In genomic region chr17:83297379-83298121, GRCm38 (mm10) we compare ENCODE assay signal across 23 mouse cellular contexts. TPM values are rescaled to one million over a fixed set of nuclear protein-coding genes. Genes with fewer than 3 reads are reported as not detected.
DNase-seq lines count a peak whose midpoint lies in the region; ATAC-seq and TF ChIP-seq lines count a peak whose summit lies in the region.
"Had no signal": no experiment of that assay in that cellular context is flagged by ENCODE, and none has a peak within 500 bp of the region (broad histone marks: within the 10 kb centered on the region; RNA-seq: fewer than 3 reads in every experiment).

No protein-coding gene starts in this region.

- no peak overlapping the region for H3K9ac ChIP-seq in liver, embryonic 11.5 days (ENCODE audit: low read depth, low read length)
- H3K9ac ChIP-seq: forebrain, embryonic 13.5 days; forebrain, postnatal 0 days; heart, embryonic 15.5 days had no signal

- H3K36me3 ChIP-seq in liver, embryonic 11.5 days (ENCODE audit: control insufficient read depth, insufficient read depth, low read length): no peaks in the 10 kb centered on the region
- H3K36me3 ChIP-seq: embryonic facial prominence, embryonic 10.5 days; heart, embryonic 15.5 days had no signal

- peak; percentile 81 for DNase-seq in heart, adult 11 months
- DNase-seq in heart, postnatal 36 days: no peak
- DNase-seq in 416B (ENCODE audit: low read depth): peak; percentile 44
- DNase-seq in urinary bladder, adult 18-20 months (ENCODE audit: low spot score in 2 of 2): no peak
- DNase-seq in lung, postnatal 14 days: no peak
- DNase-seq in liver, embryonic 11.5 days (ENCODE audit: low spot score): no peak
- DNase-seq: adrenal gland, adult 8-10 months; adrenal gland, postnatal 36 days; cerebellum, adult 11 months; cerebellum, adult 9-11 months; cerebellum, postnatal 36 days; forebrain, postnatal 0 days; gastrocnemius, postnatal 36 days; heart, adult 2 months; heart, postnatal 14 days had no signal

- H3K4me1 ChIP-seq in bone marrow, adult 2 months (ENCODE audit: control insufficient read depth, insufficient read depth, low read length): peaks cover 2% of the 10 kb centered on the region; the same call in 1 of the 2 replicates
- no peaks in the 10 kb centered on the region for H3K4me1 ChIP-seq in liver, embryonic 11.5 days (replicated peaks; ENCODE audit: control insufficient read depth, insufficient read depth, low read length)
- H3K4me1 ChIP-seq: forebrain, embryonic 13.5 days had no signal

- no peak overlapping the region for H3K4me2 ChIP-seq in liver, embryonic 11.5 days
- H3K4me2 ChIP-seq: forebrain, embryonic 13.5 days; heart, embryonic 11.5 days; heart, embryonic 15.5 days had no signal

- WGBS in bone marrow, adult 2 months: 20% methylated on average over 6 of the region's 6 CpGs
- 50% methylated on average over 6 of the region's 6 CpGs for WGBS in liver, embryonic 11.5 days

- no peaks in the 10 kb centered on the region for H3K27me3 ChIP-seq in liver, embryonic 11.5 days (replicated peaks; ENCODE audit: control insufficient read depth, insufficient read depth, low read length)
- H3K27me3 ChIP-seq: forebrain, embryonic 13.5 days; heart, embryonic 15.5 days had no signal

- ATAC-seq in megakaryocyte, adult 5-6 weeks (ENCODE audit: poor library complexity, severe bottlenecking): peak; percentile 75
- no peak for ATAC-seq in liver, embryonic 11.5 days (replicated peaks; ENCODE audit: low FRiP score)
- ATAC-seq: forebrain, embryonic 13.5 days; forebrain, postnatal 0 days; hindbrain, embryonic 16.5 days; inflammation-experienced regulatory T-cells, adult 6 months had no signal

- H3K9me3 ChIP-seq in liver, embryonic 11.5 days (ENCODE audit: control insufficient read depth, low read length): no peaks in the 10 kb centered on the region
- H3K9me3 ChIP-seq: embryonic facial prominence, embryonic 10.5 days; forebrain, embryonic 13.5 days; heart, embryonic 15.5 days had no signal

- no peak for TF ChIP-seq POLR2A in bone marrow, adult 2 months (IDR thresholded peaks at IDR 0.05; ENCODE audit: borderline replicate concordance, control insufficient read depth, low read depth, low read length)

- TF ChIP-seq CTCF in bone marrow, adult 2 months (IDR thresholded peaks at IDR 0.05; ENCODE audit: control insufficient read depth, insufficient read depth, low read length): no peak

- intact Hi-C loops in heart, postnatal 36 days (cut with DNase I): no loop called here

- peak overlapping the region; percentile 9; the same call in 1 of the 2 replicates for H3K27ac ChIP-seq in bone marrow, adult 2 months (ENCODE audit: control insufficient read depth, insufficient read depth, low read depth, low read length, poor library complexity)
- H3K27ac ChIP-seq in liver, embryonic 11.5 days (ENCODE audit: low read depth, low read length): no peak overlapping the region
- H3K27ac ChIP-seq: embryonic facial prominence, embryonic 10.5 days; forebrain, embryonic 13.5 days; heart, adult 2 months; heart, embryonic 15.5 days had no signal

- H3K4me3 ChIP-seq in bone marrow, adult 2 months (replicated peaks; ENCODE audit: control insufficient read depth, low read depth, low read length): no peak overlapping the region
- no peak overlapping the region for H3K4me3 ChIP-seq in liver, embryonic 11.5 days (ENCODE audit: low read depth, low read length)
- H3K4me3 ChIP-seq: embryonic facial prominence, embryonic 10.5 days; forebrain, embryonic 13.5 days; heart, adult 2 months; heart, embryonic 15.5 days had no signal

RNA-seq across cellular contexts. Expression of gene Eml4, which starts 53.2 kb away (rescaled TPM):
- total RNA-seq in heart, postnatal 36 days (2021): 1 to 10 TPM; 4.3 to 4.6 TPM
- polyA plus RNA-seq in bone marrow, adult 2 months (2011; ENCODE audit: insufficient read depth, insufficient read length, low replicate concordance, missing spikeins): 4.2 and 8.9 TPM in 2 replicates
- total RNA-seq in megakaryocyte, adult 5-6 weeks (2015): 28.1 and 30.8 TPM in 2 replicates
- total RNA-seq in megakaryocyte, adult 5-6 weeks (2017): 43.8 and 59.8 TPM in 2 replicates
- polyA plus RNA-seq in liver, embryonic 11.5 days (2014; fragmentation: Nextera tagmentation; extraction: Ambion mirVana): 26.2 and 28.3 TPM in 2 replicates

Comparison
In these comparisons a context has a peak if more than half of its experiments do, and no peak if none do; other contexts are left out.
1. DNase-seq: peak in heart, adult 11 months (single experiment) and 416B (single experiment); none in heart, postnatal 36 days (0 of 2), urinary bladder, adult 18-20 months (0 of 2), lung, postnatal 14 days (single experiment) and liver, embryonic 11.5 days (single experiment).
2. RNA of gene Eml4, which starts 53.2 kb away (total RNA-seq): 28.1 to 59.8 TPM in megakaryocyte, adult 5-6 weeks; 4.3 to 4.6 TPM in heart, postnatal 36 days; every median in the first group is over 4 times any median in the second.